Mouse (Mus musculus): ENCODE data around the gene Mpeg1.

Gene Mpeg1

DNA sequence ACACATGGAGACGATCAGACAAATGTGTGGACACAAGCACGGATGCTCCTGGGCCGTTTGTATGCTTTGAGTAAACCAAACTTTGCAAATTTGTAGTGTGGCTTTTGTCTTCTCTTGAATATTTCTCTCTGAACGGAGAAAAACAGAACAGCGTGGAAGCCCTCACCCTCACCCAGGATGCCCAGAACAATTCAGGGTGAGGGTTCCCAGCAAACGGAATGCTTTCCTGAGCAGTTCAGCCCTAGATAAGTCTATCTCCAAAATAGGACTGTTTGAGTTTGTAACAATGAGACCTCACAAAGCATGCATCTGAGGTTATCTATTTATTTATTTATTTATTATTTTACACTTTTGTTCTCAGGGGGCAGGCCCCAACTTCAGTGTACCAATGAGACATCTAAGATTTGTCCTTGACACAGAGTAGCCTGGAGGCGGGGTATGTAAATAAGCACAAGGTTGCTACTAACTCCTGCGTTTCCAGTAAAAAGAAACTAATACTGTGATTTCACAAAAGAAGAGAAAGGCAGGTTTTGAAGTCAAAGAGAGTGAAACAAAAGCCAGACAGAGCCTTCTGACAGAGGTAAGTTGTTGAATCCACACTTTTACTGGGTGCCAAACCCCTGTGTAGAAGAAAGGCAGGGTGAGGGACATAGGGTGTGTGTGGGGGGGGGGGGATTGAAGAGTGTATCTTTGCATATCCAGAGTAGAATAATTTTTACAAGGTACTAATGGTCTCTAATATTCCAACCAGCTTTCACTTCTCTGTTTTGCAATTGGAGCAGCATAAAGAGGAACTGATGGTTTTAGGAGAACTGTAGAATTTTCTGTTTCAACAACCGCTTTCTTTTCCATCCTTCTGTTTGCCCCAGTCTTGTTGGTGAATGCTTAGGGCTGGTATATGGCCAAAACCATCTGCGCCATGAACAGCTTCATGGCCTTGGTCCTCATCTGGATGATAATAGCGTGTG, at the start of gene Mpeg1:
Mpeg1 (plus strand) TSS at position 498 of the 968 bp plus-strand sequence.
- DNase-seq (ENCODE audit: low read depth): no peak

DNA sequence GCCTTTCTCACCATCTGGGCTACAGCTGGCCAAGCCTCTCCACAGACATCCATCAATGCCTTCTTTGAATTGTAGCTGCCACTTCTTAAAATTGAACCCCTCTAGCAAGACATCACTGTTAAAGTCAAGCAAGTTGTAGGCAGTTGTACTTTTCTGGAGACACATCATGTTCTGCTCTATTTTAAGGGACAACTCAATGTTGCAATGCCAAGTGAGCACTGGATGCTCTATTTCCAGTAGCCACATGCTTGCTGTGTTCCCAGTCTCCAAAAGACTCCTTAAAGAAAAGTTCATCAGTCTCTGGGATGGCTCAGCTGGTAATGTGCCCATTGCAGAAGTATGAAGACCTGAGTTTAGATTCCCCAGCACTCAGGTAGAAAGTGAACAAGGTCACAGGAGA, 46.8 kb upstream of the Mpeg1 start:
- no peak for DNase-seq (ENCODE audit: low read depth)

DNA sequence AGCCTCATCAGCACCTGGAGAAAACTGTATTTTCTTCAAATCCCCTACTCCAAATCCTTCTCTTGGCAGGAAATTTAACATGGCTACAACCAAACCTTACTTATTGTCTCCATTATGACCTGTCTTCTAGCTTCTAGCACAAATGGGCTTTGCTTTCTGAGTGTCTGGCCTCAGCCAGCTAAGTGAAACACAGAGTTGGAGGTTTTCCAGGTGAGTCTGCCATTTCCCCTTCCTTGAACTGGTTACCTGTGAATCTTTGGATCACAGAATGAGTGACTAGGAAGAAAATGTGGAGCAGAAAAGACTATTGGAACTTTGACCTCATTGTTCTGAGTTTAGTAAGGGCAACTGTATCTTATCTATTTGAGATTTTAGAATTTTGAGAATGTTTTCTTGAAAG, 43.2 kb upstream of the Mpeg1 start, which contains the start of gene Olfr1441:
Olfr1441 (plus strand) TSS at position 73 of the 400 bp plus-strand sequence.
- no peak for DNase-seq (ENCODE audit: low read depth)

DNA sequence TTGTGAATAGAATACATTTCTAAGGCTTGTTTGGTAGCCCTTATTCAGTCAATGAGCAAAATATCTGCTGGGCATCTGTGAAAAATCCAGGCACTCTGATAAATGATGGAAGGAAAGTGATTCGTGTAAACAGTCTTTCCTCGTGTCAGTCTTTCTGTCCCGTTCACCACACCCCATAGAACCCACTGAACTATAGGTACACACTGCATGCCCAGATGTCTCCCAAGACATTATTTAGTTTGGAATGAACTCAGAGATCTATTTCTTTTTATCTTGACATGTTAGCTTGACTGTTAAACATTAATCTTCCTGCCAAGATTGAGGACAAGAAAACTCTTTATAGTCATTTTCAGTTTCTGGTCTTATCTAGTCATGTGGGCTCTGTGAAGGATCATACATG, 42.3 kb upstream of the Mpeg1 start:
- no peak for DNase-seq (ENCODE audit: low read depth)

DNA sequence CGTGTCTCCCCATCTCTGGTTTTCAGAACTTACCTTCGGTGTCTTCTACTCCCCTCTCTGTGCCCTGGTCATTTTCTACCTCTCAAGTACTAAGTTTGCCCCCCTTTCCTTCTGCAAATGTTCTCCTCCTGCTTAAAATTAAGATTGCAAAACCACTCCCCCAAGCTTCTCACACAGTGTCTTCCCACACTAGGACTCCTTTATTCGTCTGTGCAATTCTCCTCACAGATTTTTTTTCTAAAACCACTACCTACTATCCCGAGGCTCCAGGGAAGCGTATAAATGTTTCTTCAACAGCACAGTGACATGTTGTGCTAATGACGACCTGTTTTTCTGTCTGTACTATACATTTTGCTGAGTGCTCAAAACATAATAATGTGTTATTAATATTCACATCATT, 40.0 kb upstream of the Mpeg1 start:
- no peak for DNase-seq (ENCODE audit: low read depth)

DNA sequence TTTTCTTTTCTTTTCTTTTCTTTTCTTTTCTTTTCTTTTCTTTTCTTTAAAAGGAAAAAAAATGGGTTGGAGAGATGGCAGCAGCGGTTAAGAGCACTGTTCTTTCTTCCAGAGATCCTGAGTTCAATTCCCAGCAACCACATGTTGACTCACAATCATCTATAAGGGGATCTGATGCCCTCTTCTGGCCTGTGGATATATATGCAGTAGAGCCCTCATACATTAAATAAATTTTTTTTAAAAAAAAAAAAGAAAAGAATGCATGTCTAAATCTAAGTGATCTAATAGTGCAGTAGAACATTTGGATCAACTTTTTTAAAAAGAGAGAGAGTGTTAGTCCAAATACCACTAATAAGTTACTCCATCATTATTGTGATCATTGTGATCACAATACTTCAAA, 38.9 kb upstream of the Mpeg1 start:
- DNase-seq (ENCODE audit: low read depth): no peak

DNA sequence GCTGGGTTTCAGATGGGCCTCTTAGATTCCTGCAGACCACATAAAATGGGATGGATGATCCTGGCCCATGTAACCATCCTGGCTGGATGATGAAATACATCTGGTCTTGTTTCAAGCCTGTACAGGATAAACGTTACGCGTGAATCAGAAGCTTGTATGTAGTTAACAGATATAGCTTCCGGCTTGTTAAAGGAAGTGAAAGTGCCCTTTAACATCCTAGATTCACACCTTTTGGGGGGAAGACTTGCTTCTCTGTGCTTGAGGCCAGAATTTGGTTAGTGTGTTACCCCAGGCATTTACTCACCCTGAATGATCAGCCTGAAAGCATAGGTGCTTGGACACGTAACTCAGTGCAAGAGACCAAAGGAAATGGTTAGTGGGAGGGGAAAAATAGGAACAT, 33.5 kb upstream of the Mpeg1 start:
- no peak for DNase-seq (ENCODE audit: low read depth)

DNA sequence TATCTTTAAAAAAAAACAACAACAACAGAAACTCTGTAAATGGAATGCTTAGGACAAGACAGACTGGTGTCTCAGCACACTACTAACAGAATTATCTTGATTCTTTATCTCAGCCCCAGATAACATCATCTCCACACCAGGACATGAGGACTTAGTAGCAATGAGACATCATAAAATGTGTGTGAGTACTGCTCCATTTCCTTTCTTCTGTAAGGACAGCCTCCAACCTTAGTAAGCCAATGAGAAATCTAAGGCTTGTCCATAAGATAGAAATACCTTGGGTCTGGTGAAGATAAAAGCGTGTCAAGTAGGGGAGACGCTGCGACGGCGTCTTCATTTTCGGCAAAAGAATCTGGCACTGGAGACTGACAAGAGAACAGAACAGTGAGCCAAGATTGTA, 33.0 kb upstream of the Mpeg1 start, which contains the start of gene Pfpl:
Pfpl (plus strand) TSS at position 301 of the 400 bp plus-strand sequence.
- DNase-seq (ENCODE audit: low read depth): no peak

DNA sequence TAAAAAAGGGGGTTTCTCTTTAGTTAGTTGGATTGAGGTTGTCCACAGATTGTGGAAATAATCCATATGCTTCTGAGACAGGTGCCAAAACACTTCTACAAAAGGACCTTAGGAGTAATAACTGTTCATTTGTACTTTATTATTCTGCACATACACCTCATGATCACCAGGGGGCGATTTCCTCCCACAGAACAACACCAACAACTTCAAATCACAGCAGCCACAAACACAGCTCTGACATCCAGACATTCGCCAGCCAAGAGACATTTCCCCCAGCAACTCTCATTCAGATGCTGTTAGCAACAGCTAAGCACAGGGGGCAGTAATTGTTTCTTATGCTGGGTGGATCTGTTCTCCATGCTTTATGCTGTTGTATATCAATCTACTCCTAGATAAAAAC, 27.5 kb upstream of the Mpeg1 start:
- DNase-seq (ENCODE audit: low read depth): no peak

DNA sequence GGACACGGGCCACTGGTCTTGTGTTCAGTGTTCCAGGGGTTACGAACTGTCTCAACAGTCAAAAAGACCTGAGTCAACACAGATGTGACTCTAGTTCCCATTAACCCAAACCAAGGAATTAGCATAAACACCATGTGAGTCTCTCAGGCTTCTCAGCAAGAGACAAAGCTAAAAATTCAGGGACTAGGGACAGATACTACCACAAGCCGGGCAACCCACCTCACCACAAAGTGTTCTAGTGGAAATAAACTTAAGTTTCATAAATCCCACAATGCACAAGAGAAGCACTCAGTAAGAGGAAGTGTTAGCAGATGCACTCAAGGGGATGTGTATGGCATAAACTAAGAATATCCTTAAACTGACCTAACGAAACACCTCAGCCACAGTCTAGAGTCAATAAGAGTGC, 25.6 kb upstream of the Mpeg1 start:
- DNase-seq (ENCODE audit: low read depth): no peak

DNA sequence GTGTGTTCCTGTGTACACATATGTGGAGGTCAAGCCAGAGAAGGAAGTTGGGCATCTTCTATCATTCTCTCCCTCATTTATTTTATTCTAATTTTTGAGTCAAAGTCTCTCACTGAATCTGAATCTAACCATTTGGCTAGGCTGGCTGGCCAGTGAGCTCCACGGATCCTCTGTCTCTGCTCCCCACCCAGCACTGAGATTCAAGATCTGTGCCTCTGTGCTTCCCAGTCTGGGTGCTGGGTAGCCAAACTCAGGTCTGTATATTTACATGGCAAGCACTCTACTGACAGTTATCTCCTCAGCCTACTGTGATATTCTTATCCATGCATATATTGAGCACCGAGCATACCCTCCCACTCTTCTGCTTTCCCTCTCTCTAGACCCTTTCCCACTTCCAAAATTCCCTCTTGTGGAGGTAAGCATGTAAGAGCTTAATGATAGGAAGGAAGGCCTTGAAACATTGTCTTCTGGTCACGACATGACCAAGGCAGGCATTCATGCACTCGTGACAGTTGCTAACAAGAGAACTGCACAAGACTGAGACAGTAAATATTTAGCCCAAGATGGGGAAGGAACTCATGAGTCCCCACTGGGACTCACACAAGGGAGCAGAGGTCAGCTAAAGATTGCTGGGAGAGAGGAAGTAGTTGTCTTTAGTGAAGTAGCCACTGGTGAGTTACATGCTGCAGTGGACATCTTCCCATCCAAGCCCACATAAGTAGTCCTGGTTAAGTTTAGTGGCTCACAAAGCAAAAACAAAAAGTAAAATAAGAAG, 24.6 kb upstream of the Mpeg1 start:
- DNase-seq (ENCODE audit: low read depth): no peak

DNA sequence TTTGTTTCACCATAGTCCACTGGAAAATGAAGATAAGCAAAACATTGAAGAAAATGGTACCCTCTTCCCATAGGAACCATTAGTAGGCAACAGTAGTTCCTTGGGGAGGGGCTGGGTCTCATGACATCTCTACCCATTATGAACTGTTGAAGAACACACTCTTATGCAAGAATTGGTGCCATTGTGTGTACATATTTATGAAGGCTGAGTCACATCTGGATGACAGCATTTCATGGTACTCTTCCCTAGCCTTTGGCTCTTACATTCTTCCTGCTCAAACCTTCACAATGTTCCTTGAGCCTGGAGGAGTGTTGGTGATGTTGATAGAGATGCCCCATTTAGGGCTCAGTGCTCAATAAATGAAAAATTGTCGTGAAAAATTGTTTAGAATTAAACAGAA, 21.0 kb upstream of the Mpeg1 start:
- DNase-seq (ENCODE audit: low read depth): no peak

DNA sequence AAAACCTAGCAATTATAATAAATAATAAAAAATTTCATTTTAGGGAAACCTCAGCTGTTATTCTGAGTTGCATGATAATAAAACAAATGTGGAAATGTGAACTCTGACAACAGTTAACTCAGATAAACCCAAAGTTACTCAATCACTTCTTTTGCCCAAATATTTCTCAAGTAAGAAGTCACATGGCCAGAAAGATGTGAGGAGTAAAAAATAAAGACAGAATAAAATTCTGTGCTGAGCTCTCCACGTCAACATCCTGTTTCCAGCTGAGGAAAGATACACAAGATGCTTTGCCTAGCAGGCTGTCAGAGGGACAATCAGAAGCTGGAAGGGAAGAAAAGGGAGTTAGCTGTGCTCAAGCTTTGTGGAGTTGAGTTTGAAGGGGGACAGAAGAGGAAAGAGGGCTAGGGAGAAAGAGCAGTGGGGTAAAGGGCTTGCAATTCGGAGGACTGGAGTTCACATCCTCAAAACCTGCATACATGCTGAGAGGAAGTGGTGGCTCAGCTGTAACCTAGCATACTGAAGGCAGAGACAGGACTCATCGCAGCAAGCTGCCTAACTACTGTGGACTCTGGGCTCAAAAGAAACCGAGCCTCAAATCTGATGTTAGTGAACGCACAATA, 20.4 kb upstream of the Mpeg1 start:
- DNase-seq (ENCODE audit: low read depth): no peak

DNA sequence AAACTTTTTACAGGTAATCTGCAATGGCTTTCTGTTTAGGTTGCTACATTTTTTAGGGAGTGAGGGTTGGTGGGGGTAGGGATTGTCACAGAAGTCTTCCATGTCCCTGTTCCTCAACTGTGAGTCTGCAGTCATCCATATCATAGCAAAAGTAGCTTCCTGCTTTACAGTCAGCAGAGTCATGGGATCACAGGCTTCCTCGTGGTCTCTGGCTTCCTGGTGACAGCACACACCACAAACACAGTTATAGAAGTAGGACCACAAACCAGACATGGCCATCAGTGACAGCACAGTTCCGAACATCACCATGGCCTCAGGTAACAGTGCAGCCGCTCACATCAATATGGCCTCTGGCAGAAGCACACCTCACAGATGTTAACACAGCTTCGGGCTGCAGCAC, 18.0 kb upstream of the Mpeg1 start:
- DNase-seq (ENCODE audit: low read depth): no peak

DNA sequence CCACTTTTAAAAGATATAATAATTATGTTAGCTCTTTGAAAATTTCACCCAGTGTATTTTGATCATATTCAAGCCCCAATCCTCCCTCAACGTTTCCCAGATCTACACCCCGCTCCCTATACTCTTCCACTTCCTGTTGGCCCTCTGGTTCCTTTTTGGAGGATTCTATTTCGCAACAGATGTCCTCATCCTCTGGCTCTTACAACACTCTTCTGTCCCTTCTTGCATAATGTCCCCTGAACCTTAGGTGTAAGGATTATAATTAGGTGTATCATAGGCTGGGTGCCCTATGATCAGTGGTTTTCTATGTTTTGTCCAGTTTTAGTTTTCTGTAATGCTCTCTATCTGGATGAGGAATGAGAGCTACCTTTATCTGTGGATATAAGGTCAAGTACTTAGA, 15.6 kb upstream of the Mpeg1 start:
- DNase-seq (ENCODE audit: low read depth): no peak

DNA sequence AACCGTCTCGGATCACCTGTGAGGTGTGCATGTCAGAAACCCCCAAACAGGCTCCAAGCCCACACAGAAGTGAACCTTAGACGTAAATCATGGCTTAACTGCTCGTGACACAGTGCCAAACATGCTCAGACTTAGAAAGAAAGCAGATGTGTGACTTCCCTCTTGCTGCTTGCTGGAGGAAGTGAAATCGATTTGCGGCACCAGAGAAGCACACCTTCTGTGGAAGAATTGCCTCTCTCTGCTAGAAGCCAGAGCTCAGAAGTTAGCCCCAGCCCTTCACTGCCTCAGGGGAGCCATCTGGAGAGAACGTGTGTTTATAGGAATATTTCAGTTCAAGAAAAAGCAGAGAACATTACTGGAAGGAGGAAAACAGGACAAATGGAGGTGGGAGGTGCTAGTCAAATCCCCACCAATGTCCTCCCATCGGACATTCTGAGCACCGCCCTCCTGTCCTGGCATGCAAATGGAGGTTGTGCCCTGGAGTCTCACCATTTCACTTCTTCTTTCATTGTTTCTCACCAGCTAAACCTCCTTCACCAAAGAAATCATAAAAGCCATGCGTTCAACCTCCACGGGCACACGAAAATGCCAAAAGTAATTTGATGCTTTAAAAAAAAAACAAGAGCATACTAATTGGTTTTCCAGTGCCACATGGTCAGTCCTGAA, 3.0 kb upstream of the Mpeg1 start:
- no peak for DNase-seq (ENCODE audit: low read depth)

DNA sequence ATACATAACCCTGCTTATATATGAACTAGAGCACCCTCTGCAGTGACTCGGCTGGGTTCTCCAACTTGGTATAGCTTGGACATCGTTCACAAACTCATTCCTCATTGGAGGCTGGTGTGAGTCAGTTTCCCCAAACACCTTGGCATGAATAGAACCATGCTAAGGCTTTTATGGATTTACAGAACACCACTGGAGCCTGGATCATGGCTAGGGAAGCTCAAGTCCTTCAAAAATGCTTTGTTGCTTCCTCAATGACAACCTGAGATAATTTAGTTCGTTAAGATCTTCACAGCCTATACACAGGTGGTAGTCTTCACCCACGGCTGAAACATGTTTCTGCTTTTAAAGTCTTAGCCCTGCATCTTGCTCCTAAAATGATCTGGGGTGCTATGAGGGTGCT, 1.1 kb upstream of the Mpeg1 start:
- no peak for DNase-seq (ENCODE audit: low read depth)

DNA sequence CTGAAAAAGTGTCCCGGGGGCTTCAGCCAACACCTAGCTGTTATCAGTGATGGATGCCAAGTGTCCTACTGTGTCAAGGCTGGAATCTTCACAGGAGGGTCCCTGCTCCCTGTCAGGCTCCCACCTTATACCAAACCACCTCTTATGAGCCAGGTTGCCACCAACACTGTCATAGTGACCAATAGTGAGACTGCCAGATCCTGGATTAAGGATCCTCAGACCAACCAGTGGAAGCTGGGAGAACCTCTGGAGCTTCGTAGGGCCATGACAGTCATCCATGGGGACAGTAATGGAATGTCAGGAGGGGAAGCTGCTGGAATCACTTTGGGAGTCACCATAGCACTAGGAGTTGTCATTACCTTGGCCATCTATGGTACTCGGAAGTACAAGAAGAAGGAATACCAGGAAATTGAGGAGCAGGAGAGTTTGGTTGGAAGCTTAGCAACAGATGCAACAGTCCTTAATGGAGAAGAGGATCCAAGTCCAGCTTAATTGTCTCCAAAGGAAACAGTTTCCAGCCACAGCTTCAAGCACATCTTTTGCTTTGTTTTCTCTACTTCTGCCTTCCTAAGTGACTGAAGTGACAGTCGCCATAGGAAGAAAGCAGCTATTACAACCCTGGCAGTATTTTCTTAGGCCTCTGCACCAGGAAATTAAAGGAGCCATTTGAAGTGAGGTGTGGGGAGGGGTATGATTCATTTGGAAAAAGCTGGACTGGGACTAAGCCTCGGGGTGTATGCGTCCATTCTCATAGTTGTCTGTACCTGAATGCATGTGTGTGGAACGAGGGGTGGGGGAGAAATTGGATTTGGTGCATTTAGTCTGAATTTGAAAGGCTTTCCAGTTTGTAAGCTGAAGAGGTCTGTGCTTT, 2.5 kb downstream of the Mpeg1 start:
- DNase-seq (ENCODE audit: low read depth): no peak

DNA sequence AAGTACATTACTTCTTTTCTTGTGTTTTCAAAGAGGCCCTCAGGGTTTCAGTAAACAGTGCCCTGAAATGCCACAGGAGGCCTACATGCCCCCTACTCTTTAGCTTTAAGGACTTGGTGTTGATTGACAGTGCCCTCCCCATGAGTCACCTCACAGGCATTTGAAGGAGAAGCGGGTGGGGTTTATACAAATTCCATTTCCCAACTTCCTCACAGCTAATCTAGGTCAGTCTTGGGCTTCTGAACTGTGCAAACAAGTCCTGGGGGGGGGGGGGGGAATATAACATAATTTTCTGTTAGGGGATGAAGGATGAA, 3.1 kb downstream of the Mpeg1 start:
- no peak for DNase-seq (ENCODE audit: low read depth)

DNA sequence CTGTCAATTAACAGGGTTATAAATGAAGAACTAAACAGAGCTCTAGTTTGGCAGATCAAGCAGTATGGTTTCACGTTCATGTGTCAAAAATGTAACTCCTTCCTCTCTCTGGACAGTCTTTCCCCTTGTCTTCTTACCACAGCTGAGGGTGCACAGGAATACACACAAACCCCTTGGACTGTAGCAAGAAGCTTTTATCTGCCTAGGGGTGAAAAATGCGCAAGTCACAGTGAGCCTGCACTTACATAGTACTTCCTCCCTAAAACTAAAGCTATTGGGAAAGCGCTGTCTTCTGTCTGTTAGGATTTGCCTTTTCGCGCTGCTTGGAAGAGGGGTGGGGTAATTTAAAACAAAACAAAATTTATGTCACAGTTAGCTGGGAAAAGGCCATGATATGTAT, 3.5 kb downstream of the Mpeg1 start:
- no peak for DNase-seq (ENCODE audit: low read depth)

DNA sequence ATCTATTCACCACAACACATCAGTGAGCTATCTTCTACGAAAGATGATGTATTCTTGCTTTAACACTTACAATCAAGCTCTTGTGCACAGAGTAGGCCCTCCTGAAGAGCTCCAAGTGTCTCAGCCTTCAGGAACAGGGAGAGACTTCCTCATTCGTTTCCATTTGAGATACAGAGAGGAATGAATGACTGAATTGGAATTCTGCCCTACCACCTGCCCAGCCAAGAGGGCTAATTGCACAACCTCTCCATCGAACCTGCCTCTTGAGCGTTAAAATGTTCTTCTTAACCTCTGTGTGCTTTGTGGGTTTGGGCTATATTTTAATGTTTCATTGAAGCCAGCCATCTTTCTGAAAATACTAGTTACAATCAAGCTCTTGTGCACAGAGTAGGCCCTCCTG, 4.1 kb downstream of the Mpeg1 start:
- DNase-seq (ENCODE audit: low read depth): no peak

All from c-Kit-positive CD71-positive TER-119-negative erythroid progenitor cells, embryonic 14.5 days (primary cell).